Comparison of ENCODE assay signal across 8 mouse cellular contexts in genomic region chr5:136244762-136245540, GRCm38 (mm10). TPM values are rescaled to one million over a fixed set of nuclear protein-coding genes. Genes with fewer than 3 reads are reported as not detected.
DNase-seq lines count a peak whose midpoint lies in the region; ATAC-seq and TF ChIP-seq lines count a peak whose summit lies in the region.

No protein-coding gene starts in this region.

- under 1% methylated on average over 44 of the region's 57 CpGs for WGBS in forebrain, embryonic 11.5 days
- whole genome bisulfite sequencing in heart, embryonic 16.5 days = 2% methylated on average over 52 of the region's 57 CpGs
- WGBS in liver, embryonic 14.5 days (ENCODE audit: insufficient replicate concordance) = under 1% methylated on average over 50 of the region's 57 CpGs
- WGBS in stomach, embryonic 16.5 days = under 1% methylated on average over 54 of the region's 57 CpGs

- TF ChIP-seq EP300 in liver, embryonic 14.5 days (IDR thresholded peaks at IDR 0.05; ENCODE audit: low read depth) = no peak

- no peak for TF ChIP-seq CTCF in liver, embryonic 14.5 days (IDR thresholded peaks at IDR 0.05; ENCODE audit: low read depth)

- peak overlapping the region; percentile 88 for H3K4me2 ChIP-seq in forebrain, embryonic 11.5 days (ENCODE audit: low read depth, low read length, severe bottlenecking)
- H3K4me2 ChIP-seq in heart, embryonic 16.5 days (ENCODE audit: low read depth, low read length) = peak overlapping the region; percentile 99
- peak overlapping the region; percentile 72 for H3K4me2 ChIP-seq in liver, embryonic 14.5 days (ENCODE audit: low read depth)
- H3K4me2 ChIP-seq in stomach, embryonic 16.5 days (ENCODE audit: low read depth, low read length) = peak overlapping the region; percentile 96

- ATAC-seq in forebrain, embryonic 11.5 days (replicated peaks; ENCODE audit: low FRiP score) = peak; percentile 70
- peak; percentile 81 for ATAC-seq in heart, embryonic 16.5 days (replicated peaks; ENCODE audit: extremely low read depth, insufficient read depth, low FRiP score)
- peak; percentile 61 for ATAC-seq in liver, embryonic 14.5 days (ENCODE audit: insufficient read depth)
- ATAC-seq in stomach, embryonic 16.5 days (ENCODE audit: insufficient read depth, low FRiP score) = peak; percentile 87

- H3K4me1 ChIP-seq in forebrain, embryonic 11.5 days (replicated peaks; ENCODE audit: control insufficient read depth, insufficient read depth, low read length) = 0 out of 2 replicates have a peak, but pooled peaks cover 8% of the 10 kb centered on the region
- peaks cover 9% of the 10 kb centered on the region for H3K4me1 ChIP-seq in heart, embryonic 16.5 days (ENCODE audit: control insufficient read depth, insufficient read depth, low read length)
- 0 out of 4 replicates have a peak, but pooled peaks cover 0 to 3% of the 10 kb centered on the region in 2 experiments for H3K4me1 ChIP-seq in liver, embryonic 14.5 days (replicated peaks; ENCODE audit: control insufficient read depth in 2 of 2, insufficient read depth in 2 of 2, low read length in 1 of 2)
- peaks cover 4% of the 10 kb centered on the region; the same call in 1 of the 2 replicates for H3K4me1 ChIP-seq in stomach, embryonic 16.5 days (ENCODE audit: control insufficient read depth, insufficient read depth, low read length)

- H3K9ac ChIP-seq in forebrain, embryonic 11.5 days (ENCODE audit: low read length) = peak overlapping the region; percentile 77
- peak overlapping the region; percentile 77 for H3K9ac ChIP-seq in heart, embryonic 16.5 days (ENCODE audit: low read length)
- no peak overlapping the region for H3K9ac ChIP-seq in liver, embryonic 14.5 days (replicated peaks)
- peak overlapping the region; percentile 76 for H3K9ac ChIP-seq in stomach, embryonic 16.5 days (ENCODE audit: low read length)

- H3K27me3 ChIP-seq in forebrain, embryonic 11.5 days (ENCODE audit: control insufficient read depth, insufficient read depth, low read length) = no peaks in the 10 kb centered on the region
- peaks cover 14% of the 10 kb centered on the region for H3K27me3 ChIP-seq in heart, embryonic 16.5 days (ENCODE audit: control insufficient read depth, insufficient read depth, low read length)
- H3K27me3 ChIP-seq in liver, embryonic 14.5 days (ENCODE audit: control insufficient read depth, insufficient read depth, low read length) = peaks cover 9% of the 10 kb centered on the region
- H3K27me3 ChIP-seq in stomach, embryonic 16.5 days (ENCODE audit: control insufficient read depth, insufficient read depth, low read length) = no peaks in the 10 kb centered on the region; the same call in 1 of the 2 replicates

- peak overlapping the region; percentile 53 for H3K27ac ChIP-seq in forebrain, embryonic 11.5 days (ENCODE audit: low read depth, low read length)
- H3K27ac ChIP-seq in heart, embryonic 16.5 days (ENCODE audit: low read length) = peak overlapping the region; percentile 73
- H3K27ac ChIP-seq in liver, embryonic 14.5 days = no peak overlapping the region
- peak overlapping the region; percentile 81 for H3K27ac ChIP-seq in stomach, embryonic 16.5 days (ENCODE audit: low read length)

- H3K36me3 ChIP-seq in forebrain, embryonic 11.5 days (ENCODE audit: control insufficient read depth, insufficient read depth, low read length) = no peaks in the 10 kb centered on the region
- peaks cover under 1% of the 10 kb centered on the region; the same call in 1 of the 2 replicates for H3K36me3 ChIP-seq in heart, embryonic 16.5 days (ENCODE audit: control insufficient read depth, insufficient read depth)
- no peaks in the 10 kb centered on the region for H3K36me3 ChIP-seq in liver, embryonic 14.5 days (replicated peaks; ENCODE audit: control insufficient read depth, insufficient read depth, low read depth)
- H3K36me3 ChIP-seq in stomach, embryonic 16.5 days (ENCODE audit: control insufficient read depth, insufficient read depth, low read length) = no peaks in the 10 kb centered on the region

- H3K4me3 ChIP-seq in forebrain, embryonic 11.5 days (ENCODE audit: low read depth, low read length) = peak overlapping the region; percentile 72
- H3K4me3 ChIP-seq in heart, embryonic 16.5 days (ENCODE audit: low read length) = peak overlapping the region; percentile 83
- H3K4me3 ChIP-seq in liver, embryonic 14.5 days (ENCODE audit: insufficient read depth in 1 of 2, low read depth in 2 of 2, low read length in 2 of 2) = peak overlapping the region; percentile 47 to 57
- peak overlapping the region; percentile 72 for H3K4me3 ChIP-seq in stomach, embryonic 16.5 days (replicated peaks; ENCODE audit: low read length)

- DNase-seq in A20 (ENCODE audit: low read depth, low spot score) = peak; percentile 89
- DNase-seq in brain, adult 2 months (ENCODE audit: low read depth, low spot score) = peak; percentile 91
- DNase-seq in forebrain, embryonic 11.5 days (ENCODE audit: low spot score) = peak; percentile 93
- peak; percentile 84 to 89 for DNase-seq in kidney, postnatal 25 days
- no peak for DNase-seq in liver, embryonic 14.5 days (ENCODE audit: low read depth in 3 of 3, low spot score in 3 of 3)
- peak; percentile 89 for DNase-seq in neural tube, embryonic 10.5 days (ENCODE audit: extremely low spot score, low spot score)

- H3K9me3 ChIP-seq in forebrain, embryonic 11.5 days (ENCODE audit: control insufficient read depth, low read length) = no peaks in the 10 kb centered on the region
- no peaks in the 10 kb centered on the region for H3K9me3 ChIP-seq in heart, embryonic 16.5 days (replicated peaks; ENCODE audit: control insufficient read depth, low read length)
- H3K9me3 ChIP-seq in liver, embryonic 14.5 days (ENCODE audit: control insufficient read depth, low read length) = no peaks in the 10 kb centered on the region
- no peaks in the 10 kb centered on the region for H3K9me3 ChIP-seq in stomach, embryonic 16.5 days (replicated peaks; ENCODE audit: control insufficient read depth, low read length)

RNA-seq across cellular contexts. Expression of gene Sh2b2, which starts 1.4 kb away (rescaled TPM):
- 17.1 TPM in 2 replicates for polyA plus RNA-seq in forebrain, embryonic 11.5 days (2014; fragmentation: Nextera tagmentation; extraction: Ambion mirVana)
- polyA plus RNA-seq in heart, embryonic 16.5 days (2015; fragmentation: Nextera tagmentation; extraction: Ambion mirVana) = 1.7 TPM in 2 replicates
- 1.8 and 8.5 TPM in 2 replicates for polyA plus RNA-seq in liver, embryonic 14.5 days (2012; rRNA removed)
- polyA plus RNA-seq in liver, embryonic 14.5 days (2014; fragmentation: Nextera tagmentation; extraction: Ambion mirVana) = 1.4 and 1.5 TPM in 2 replicates
- 1.7 and 2.3 TPM in 2 replicates for polyA plus RNA-seq in stomach, embryonic 16.5 days (2015; fragmentation: Nextera tagmentation; extraction: Ambion mirVana)

RNA-seq across cellular contexts. Expression of gene Prkrip1, which starts 46.2 kb away (rescaled TPM):
- 66.8 and 81.3 TPM in 2 replicates for polyA plus RNA-seq in forebrain, embryonic 11.5 days (2014; fragmentation: Nextera tagmentation; extraction: Ambion mirVana)
- 34.4 and 37.7 TPM in 2 replicates for polyA plus RNA-seq in heart, embryonic 16.5 days (2015; fragmentation: Nextera tagmentation; extraction: Ambion mirVana)
- polyA plus RNA-seq in liver, embryonic 14.5 days (2012; rRNA removed) = 5.6 and 16.0 TPM in 2 replicates
- 25.0 and 32.2 TPM in 2 replicates for polyA plus RNA-seq in liver, embryonic 14.5 days (2014; fragmentation: Nextera tagmentation; extraction: Ambion mirVana)
- 44.5 and 45.3 TPM in 2 replicates for polyA plus RNA-seq in stomach, embryonic 16.5 days (2015; fragmentation: Nextera tagmentation; extraction: Ambion mirVana)

Comparison
In these comparisons a context has a peak if more than half of its experiments do, and no peak if none do; other contexts are left out.
1. DNase-seq: peak in A20 (single experiment), brain, adult 2 months (single experiment), forebrain, embryonic 11.5 days (single experiment), kidney, postnatal 25 days (2 of 2) and neural tube, embryonic 10.5 days (single experiment); none in liver, embryonic 14.5 days (0 of 3).
2. Peak in every context shown above with its lines, with median percentiles within 50 percentile points of each other: ATAC-seq, H3K4me2 ChIP-seq and H3K4me3 ChIP-seq.